Mouse (Mus musculus) liver, embryonic 14.5 days (tissue): Measurements from ENCODE around the gene Yipf3.

ENCODE experiments used
- CTCF ChIP-seq: IDR thresholded peaks from 2 replicates; pipeline ENCODE4 v1.5.1; 2016; ENCODE audit warnings: antibody characterized with exemption, low read depth, control low read depth
- EP300 ChIP-seq: IDR thresholded peaks from 2 replicates; pipeline ENCODE4 v1.6.1; 2016; ENCODE audit warnings: antibody characterized with exemption, low read depth

DNA sequence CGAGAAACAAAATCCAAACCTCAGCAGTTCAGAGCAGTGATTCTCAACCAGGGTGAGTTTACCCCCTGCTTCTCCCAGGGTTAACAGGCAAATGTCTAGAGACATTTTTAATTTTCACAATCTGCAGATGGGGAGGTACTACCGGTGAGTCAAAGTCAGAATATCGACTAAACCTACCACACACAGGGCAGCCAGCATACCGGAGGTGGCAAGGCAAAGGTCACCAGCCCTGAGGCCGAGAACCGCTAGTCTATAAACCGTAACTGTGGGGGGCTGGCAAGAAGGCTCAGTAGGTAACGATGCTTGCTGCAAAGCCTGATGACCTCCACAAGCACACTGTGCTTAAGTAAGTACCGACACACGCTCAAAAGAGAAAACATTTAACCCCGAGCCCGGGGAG lies 17.6 kb downstream of the Yipf3 start:
- TF ChIP-seq CTCF, result no peak
- no peak for TF ChIP-seq EP300
